Mouse (Mus musculus): ENCODE data around the gene Ccl21a. TPM values are rescaled to one million over a fixed set of nuclear protein-coding genes. Genes with fewer than 3 reads are reported as not detected.
"Not testable (repeated sequence)": the region's sequence is repeated elsewhere in the genome, so short reads cannot be mapped to it uniquely, and the experiment has no call there.

Ccl21a gene
- 0.21 and 0.27 TPM in 2 replicates for polyA plus RNA-seq (2016; fragmentation: Nextera tagmentation; extraction: Ambion mirVana)

DNA sequence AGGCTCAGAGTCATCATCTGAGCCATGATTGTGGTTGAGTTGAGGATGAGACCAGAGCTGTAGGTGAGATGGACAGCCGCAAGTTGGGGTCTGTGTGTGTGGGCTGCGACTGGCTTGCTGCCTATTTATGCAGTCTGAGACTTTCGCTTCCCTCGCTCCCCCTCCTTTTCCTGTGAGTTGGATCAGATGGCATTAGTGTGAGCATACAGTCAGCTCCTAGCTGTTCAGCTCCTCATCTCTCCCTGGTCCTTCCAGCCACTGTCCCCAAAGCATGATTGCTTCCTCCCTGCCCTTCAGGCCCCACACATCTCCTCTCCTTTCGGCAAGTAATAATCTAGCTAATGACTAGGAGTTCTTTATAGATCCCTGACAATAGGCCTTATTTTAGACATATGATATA, at the start of gene Ccl21a:
TSS of gene Ccl21a (minus strand) at position 101 of the 400 bp plus-strand sequence.
- H3K9me3 ChIP-seq (replicated peaks); H3K36me3 ChIP-seq; H3K4me1 ChIP-seq; DNase-seq (ENCODE audit: low spot score); H3K4me3 ChIP-seq; H3K27me3 ChIP-seq (ENCODE audit: low read depth, poor library complexity, severe bottlenecking); H3K27ac ChIP-seq (replicated peaks): not testable (repeated sequence)
- no CpG with 5 or more reads among the region's 5 CpGs for WGBS

DNA sequence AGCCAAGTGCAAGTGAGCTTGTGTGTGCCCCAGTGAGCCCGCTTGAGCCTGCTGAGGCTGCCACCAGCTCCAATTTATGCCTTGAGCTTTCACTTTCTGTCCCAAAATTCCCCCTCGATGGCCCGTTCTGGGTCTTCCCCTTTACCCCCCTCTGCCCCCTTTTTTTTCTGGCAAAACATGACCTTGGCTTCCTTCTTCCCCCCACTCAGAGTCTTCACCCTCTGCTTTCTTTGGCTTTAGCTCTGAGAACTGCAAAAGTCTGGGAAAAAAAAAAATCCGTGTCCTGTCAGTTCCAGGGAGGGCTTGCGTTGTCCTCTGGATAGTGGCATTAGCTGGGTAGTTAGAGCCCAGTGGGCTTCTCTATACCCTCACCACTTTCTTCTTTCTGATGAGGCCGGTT, 17.3 kb downstream of the Ccl21a start, which contains the start of gene Ccl19:
TSS of gene Ccl19 (minus strand) at position 101 of the 400 bp plus-strand sequence.
- H3K4me1 ChIP-seq; H3K36me3 ChIP-seq; H3K27ac ChIP-seq (replicated peaks); DNase-seq (ENCODE audit: low spot score); H3K9me3 ChIP-seq (replicated peaks); H3K27me3 ChIP-seq (ENCODE audit: low read depth, poor library complexity, severe bottlenecking); H3K4me3 ChIP-seq: not testable (repeated sequence)
- no CpG with 5 or more reads among the region's 6 CpGs for WGBS

DNA sequence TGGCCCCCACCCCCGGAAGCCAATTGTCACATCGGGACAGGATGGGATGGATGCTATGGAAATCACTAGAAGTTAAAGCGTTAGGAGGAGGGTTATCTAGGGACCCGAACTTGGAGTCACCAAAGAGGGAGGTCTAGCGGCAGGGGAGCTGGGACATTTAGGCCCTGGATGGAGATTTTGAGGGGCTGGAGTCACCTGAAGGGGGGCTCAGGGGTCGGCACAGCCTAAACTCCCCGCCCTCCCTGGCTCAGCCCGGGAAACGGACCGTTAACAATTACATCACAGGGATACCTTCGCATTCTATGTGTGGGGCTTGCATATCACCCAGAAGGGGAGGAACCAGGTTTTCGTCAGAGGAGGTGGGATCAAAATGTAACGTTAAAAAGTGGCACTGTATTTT, 38.5 kb downstream of the Ccl21a start, which contains the start of gene 4930578G10Rik:
TSS of gene 4930578G10Rik (plus strand) at position 301 of the 400 bp plus-strand sequence.
- not testable (repeated sequence) for H3K27me3 ChIP-seq (ENCODE audit: low read depth, poor library complexity, severe bottlenecking); H3K36me3 ChIP-seq; DNase-seq (ENCODE audit: low spot score); H3K9me3 ChIP-seq (replicated peaks); H3K27ac ChIP-seq (replicated peaks); H3K4me1 ChIP-seq; H3K4me3 ChIP-seq
- WGBS, result no CpG with 5 or more reads among the region's 13 CpGs

Other genes with a start within 250 kb of the Ccl21a start
- gene Fam205a2, start 245.8 kb downstream of the Ccl21a start, polyA plus RNA-seq (2016; fragmentation: Nextera tagmentation; extraction: Ambion mirVana), result not detected in 2 replicates
- not detected in 2 replicates for gene Gm10591, start 161.8 kb downstream of the Ccl21a start, polyA plus RNA-seq (2016; fragmentation: Nextera tagmentation; extraction: Ambion mirVana)
- gene Gm2564, start 144.3 kb downstream of the Ccl21a start, polyA plus RNA-seq (2016; fragmentation: Nextera tagmentation; extraction: Ambion mirVana), result not detected in 2 replicates
- not detected in 2 replicates for gene Ccl27b, start 118.7 kb downstream of the Ccl21a start, polyA plus RNA-seq (2016; fragmentation: Nextera tagmentation; extraction: Ambion mirVana)
- not detected in 2 replicates for gene Il11ra2, start 112.1 kb downstream of the Ccl21a start, polyA plus RNA-seq (2016; fragmentation: Nextera tagmentation; extraction: Ambion mirVana)
- gene 4930578G10Rik, start 38.4 kb downstream of the Ccl21a start, polyA plus RNA-seq (2016; fragmentation: Nextera tagmentation; extraction: Ambion mirVana), result 0.48 and 1.3 TPM in 2 replicates
- 0.48 TPM in 1 of 2 replicates, not detected in the other for gene Ccl19, start 17.4 kb downstream of the Ccl21a start, polyA plus RNA-seq (2016; fragmentation: Nextera tagmentation; extraction: Ambion mirVana)
- gene Fam205a1, start 79.9 kb upstream of the Ccl21a start, polyA plus RNA-seq (2016; fragmentation: Nextera tagmentation; extraction: Ambion mirVana), result not detected in 2 replicates
- gene Gm12394, start 82.8 kb upstream of the Ccl21a start, polyA plus RNA-seq (2016; fragmentation: Nextera tagmentation; extraction: Ambion mirVana), result 0.38 and 0.73 TPM in 2 replicates
- 0.60 and 0.98 TPM in 2 replicates for gene Fam205c, start 100.2 kb upstream of the Ccl21a start, polyA plus RNA-seq (2016; fragmentation: Nextera tagmentation; extraction: Ambion mirVana)
- 1.6 and 2.1 TPM in 2 replicates for gene Phf24, start 142.7 kb upstream of the Ccl21a start, polyA plus RNA-seq (2016; fragmentation: Nextera tagmentation; extraction: Ambion mirVana)
- gene Dnajb5, start 175.8 kb upstream of the Ccl21a start, polyA plus RNA-seq (2016; fragmentation: Nextera tagmentation; extraction: Ambion mirVana), result 14.9 and 22.6 TPM in 2 replicates
- 0.47 and 0.59 TPM in 2 replicates for gene 1700022I11Rik, start 195.6 kb upstream of the Ccl21a start, polyA plus RNA-seq (2016; fragmentation: Nextera tagmentation; extraction: Ambion mirVana)
- 656 and 674 TPM in 2 replicates for gene Vcp, start 226.5 kb upstream of the Ccl21a start, polyA plus RNA-seq (2016; fragmentation: Nextera tagmentation; extraction: Ambion mirVana)
- gene Fancg, start 236.5 kb upstream of the Ccl21a start, polyA plus RNA-seq (2016; fragmentation: Nextera tagmentation; extraction: Ambion mirVana), result 25.0 and 27.2 TPM in 2 replicates

Measured in midbrain, embryonic 10.5 days (tissue).